Mouse (Mus musculus) urinary bladder, adult 2 months (tissue): ENCODE results near the gene Ckap5. TPM values are rescaled to one million over a fixed set of nuclear protein-coding genes. Genes with fewer than 3 reads are reported as not detected.

Experiments
- DNase-seq: peaks from one replicate; pipeline ENCODE4 v3.0.0; 2022; ENCODE audit warnings: low spot score
- polyA plus RNA-seq: library from polyadenylated mRNA; depleted of rRNA; stranded (reverse); fragments of >200 nt; gene quantifications from 2 replicates; pipeline ENCODE4 v1.2.3, GENCODE M21; 2012

Ckap5 gene
- polyA plus RNA-seq, 1 experiment = 19.6 TPM

- no peak for DNase-seq
Measured at GRCm38 (mm10) chr2:91627486-91627885, 100.9 kb downstream of the Ckap5 start.

- DNase-seq = no peak
Measured at GRCm38 (mm10) chr2:91628171-91628570, 101.6 kb downstream of the Ckap5 start.

GRCm38 (mm10) chr2:91629682-91630081 is 103.1 kb downstream of the Ckap5 start:
- DNase-seq = no peak

GRCm38 (mm10) chr2:91630384-91630783 is 103.8 kb downstream of the Ckap5 start:
- DNase-seq = no peak

GRCm38 (mm10) chr2:91631826-91632225 is 105.3 kb downstream of the Ckap5 start:
- DNase-seq = no peak

GRCm38 (mm10) chr2:91632316-91632715 is 105.8 kb downstream of the Ckap5 start:
- no peak for DNase-seq

GRCm38 (mm10) chr2:91633334-91633977 is 106.9 kb downstream of the Ckap5 start:
- DNase-seq = no peak

GRCm38 (mm10) chr2:91634841-91635240 is 108.3 kb downstream of the Ckap5 start:
- no peak for DNase-seq

- DNase-seq = no peak
Measured at GRCm38 (mm10) chr2:91635486-91635885, 108.9 kb downstream of the Ckap5 start.

- no peak for DNase-seq
Measured at GRCm38 (mm10) chr2:91636229-91636628, 109.7 kb downstream of the Ckap5 start, which contains the start of gene F2. TSS of gene F2 (minus strand) at chr2:91636414.

GRCm38 (mm10) chr2:91636727-91637338 is 110.3 kb downstream of the Ckap5 start:
- no peak for DNase-seq

GRCm38 (mm10) chr2:91638931-91639330 is 112.4 kb downstream of the Ckap5 start:
- DNase-seq = no peak

GRCm38 (mm10) chr2:91642825-91643415 is 116.4 kb downstream of the Ckap5 start:
- no peak for DNase-seq

- DNase-seq = no peak
Measured at GRCm38 (mm10) chr2:91644021-91644420, 117.5 kb downstream of the Ckap5 start.

- no peak for DNase-seq
Measured at GRCm38 (mm10) chr2:91645354-91645753, 118.8 kb downstream of the Ckap5 start.

- no peak for DNase-seq
Measured at GRCm38 (mm10) chr2:91645811-91646210, 119.2 kb downstream of the Ckap5 start.

GRCm38 (mm10) chr2:91646733-91647132 is 120.2 kb downstream of the Ckap5 start:
- no peak for DNase-seq

GRCm38 (mm10) chr2:91649152-91649551 is 122.6 kb downstream of the Ckap5 start:
- DNase-seq = no peak

GRCm38 (mm10) chr2:91649553-91650359 is 123.2 kb downstream of the Ckap5 start, which contains the start of the genes Zfp408 and Arhgap1:
TSS of gene Zfp408 (minus strand) at chr2:91649791.
TSS of gene Arhgap1 (plus strand) at chr2:91649860.
- peak; percentile 81 for DNase-seq

GRCm38 (mm10) chr2:91650360-91650995 is 123.9 kb downstream of the Ckap5 start:
- no peak for DNase-seq

GRCm38 (mm10) chr2:91651458-91652258 is 125.1 kb downstream of the Ckap5 start:
- DNase-seq = no peak
